Mouse (Mus musculus) stomach, postnatal 0 days (tissue): ENCODE data around the gene Sptbn1. TPM values are rescaled to one million over a fixed set of nuclear protein-coding genes. Genes with fewer than 3 reads are reported as not detected.

Experiments used
- ATAC-seq: fragments of 200-750 bp; cut with Nextera tagmentation; 2 replicates; pipeline ENCODE4 v1.8.0; 2017; ENCODE audit not compliant: low FRiP score, low TSS enrichment
- DNase-seq: peaks from one replicate; pipeline ENCODE4 v3.0.0-alpha.2; 2016; ENCODE audit warnings: low spot score
- H3K27ac ChIP-seq: fragments of 300-500 bp; sonication (generic); replicated peaks from 2 replicates; pipeline ENCODE4 v1.5.1; 2014; ENCODE audit warnings: mild to moderate bottlenecking, control low read depth
- H3K27me3 ChIP-seq: fragments of 300-500 bp; sonication (generic); 2 replicates; pipeline ENCODE4 v1.6.1; 2014; ENCODE audit warnings: low read length; ENCODE audit not compliant: control insufficient read depth, insufficient read depth
- H3K36me3 ChIP-seq: fragments of 300-500 bp; sonication (generic); 2 replicates; pipeline ENCODE4 v1.6.1; 2014; ENCODE audit warnings: low read length, mixed read lengths; ENCODE audit not compliant: control insufficient read depth, insufficient read depth
- H3K4me1 ChIP-seq: fragments of 300-500 bp; sonication (generic); replicated peaks from 2 replicates; pipeline ENCODE4 v1.6.1; 2014; ENCODE audit warnings: antibody characterized with exemption; ENCODE audit not compliant: control insufficient read depth, insufficient read depth
- H3K4me2 ChIP-seq: fragments of 300-500 bp; sonication (generic); replicated peaks from 2 replicates; pipeline ENCODE4 v1.6.1; 2014; ENCODE audit warnings: low read depth, mild to moderate bottlenecking, control low read depth, moderate library complexity
- H3K4me3 ChIP-seq: fragments of 300-500 bp; sonication (generic); 2 replicates; pipeline ENCODE4 v1.5.1; 2014; ENCODE audit warnings: low read depth, low read length, control low read depth
- H3K9ac ChIP-seq: fragments of 300-500 bp; sonication (generic); 2 replicates; pipeline ENCODE4 v1.6.1; 2014; ENCODE audit warnings: mild to moderate bottlenecking, low read length, control low read depth, mixed read lengths
- H3K9me3 ChIP-seq: fragments of 300-500 bp; sonication (generic); 2 replicates; pipeline ENCODE4 v1.6.1; 2016; ENCODE audit warnings: low read length; ENCODE audit not compliant: control insufficient read depth
- CTCF ChIP-seq: IDR thresholded peaks from 2 replicates; pipeline ENCODE4 v1.5.1; 2016; ENCODE audit warnings: antibody characterized with exemption, low read depth, mild to moderate bottlenecking, moderate library complexity
- EP300 ChIP-seq: optimal IDR thresholded peaks from 2 replicates; pipeline ENCODE3; 2016; ENCODE audit warnings: antibody characterized with exemption
- WGBS: fragments of 180-500 bp; shearing (Covaris S2); extraction: QIAGEN DNeasy Blood & Tissue Kit; methylation state at CpG from one replicate; pipeline ENCODE4 v1.1.7; 2014; 5-methylcytosine and 5-hydroxymethylcytosine counted together
- polyA plus RNA-seq: library from polyadenylated mRNA; unstranded; fragments of >200 nt; fragmentation: Nextera tagmentation; extraction: Ambion mirVana; gene quantifications from 2 replicates; pipeline ENCODE4 v1.2.1, GENCODE M21; 2015

The Sptbn1 gene
- polyA plus RNA-seq, 1 experiment from 2014 or later: 57.2 TPM

- H3K4me1 ChIP-seq: no peaks in the 10 kb centered on the region
- no peaks in the 10 kb centered on the region for H3K9me3 ChIP-seq
- no peak overlapping the region for H3K4me3 ChIP-seq
- H3K27me3 ChIP-seq: no peaks in the 10 kb centered on the region
- no peak overlapping the region for H3K27ac ChIP-seq
- H3K36me3 ChIP-seq: peaks cover 25% of the 10 kb centered on the region
- H3K9ac ChIP-seq: no peak overlapping the region
- WGBS: 87% methylated on average over 1 of the region's 1 CpGs
- DNase-seq (no peak), ATAC-seq (no peak)
- no peak for TF ChIP-seq CTCF
- no peak for TF ChIP-seq EP300
- H3K4me2 ChIP-seq: no peak overlapping the region
These were observed 166.2 kb downstream of the Sptbn1 start for GRCm38 (mm10) chr11:30101796-30102195.

- peaks cover 25% of the 10 kb centered on the region for H3K36me3 ChIP-seq
- H3K4me3 ChIP-seq: no peak overlapping the region
- no peak overlapping the region for H3K4me2 ChIP-seq
- no peaks in the 10 kb centered on the region for H3K9me3 ChIP-seq
- TF ChIP-seq CTCF: no peak
- no peak for TF ChIP-seq EP300
- H3K4me1 ChIP-seq: no peaks in the 10 kb centered on the region
- DNase-seq: no peak
- ATAC-seq: no peak
- WGBS: 100% methylated on average over 2 of the region's 2 CpGs
- H3K9ac ChIP-seq: no peak overlapping the region
- no peaks in the 10 kb centered on the region for H3K27me3 ChIP-seq
- H3K27ac ChIP-seq: no peak overlapping the region
These were observed 166.8 kb downstream of the Sptbn1 start for GRCm38 (mm10) chr11:30101162-30101561.

- H3K9me3 ChIP-seq: no peaks in the 10 kb centered on the region
- no peak for ATAC-seq
- no peak overlapping the region for H3K4me3 ChIP-seq
- H3K9ac ChIP-seq: no peak overlapping the region
- DNase-seq: no peak
- TF ChIP-seq EP300 (no peak), CTCF (no peak)
- H3K4me1 ChIP-seq: no peaks in the 10 kb centered on the region
- 86% methylated on average over 6 of the region's 6 CpGs for WGBS
- peaks cover 25% of the 10 kb centered on the region for H3K36me3 ChIP-seq
- H3K27me3 ChIP-seq: no peaks in the 10 kb centered on the region
- no peak overlapping the region for H3K4me2 ChIP-seq
- no peak overlapping the region for H3K27ac ChIP-seq
These were observed 168.1 kb downstream of the Sptbn1 start for GRCm38 (mm10) chr11:30099916-30100315.

GRCm38 (mm10) chr11:30095212-30095773 is 172.7 kb downstream of the Sptbn1 start:
- Histone ChIP-seq H3K4me1 (no peaks in the 10 kb centered on the region), H3K9ac (no peak overlapping the region), H3K36me3 (peaks cover 6% of the 10 kb centered on the region), H3K9me3 (no peaks in the 10 kb centered on the region), H3K27ac (no peak overlapping the region), H3K27me3 (no peaks in the 10 kb centered on the region), H3K4me3 (no peak overlapping the region), H3K4me2 (no peak overlapping the region)
- DNase-seq (no peak), ATAC-seq (peak; percentile 83)
- TF ChIP-seq EP300: no peak
- no peak for TF ChIP-seq CTCF
- 53% methylated on average over 6 of the region's 6 CpGs for whole genome bisulfite sequencing

GRCm38 (mm10) chr11:30091892-30092291 is 176.1 kb downstream of the Sptbn1 start:
- Histone ChIP-seq H3K4me2 (no peak overlapping the region), H3K27ac (no peak overlapping the region), H3K4me3 (no peak overlapping the region), H3K9me3 (no peaks in the 10 kb centered on the region), H3K9ac (no peak overlapping the region), H3K4me1 (no peaks in the 10 kb centered on the region), H3K27me3 (no peaks in the 10 kb centered on the region), H3K36me3 (no peaks in the 10 kb centered on the region)
- DNase-seq (no peak), ATAC-seq (no peak)
- 48% methylated on average over 4 of the region's 4 CpGs for WGBS
- TF ChIP-seq CTCF (peak; percentile 71), EP300 (no peak)

- Histone ChIP-seq H3K27me3 (no peaks in the 10 kb centered on the region), H3K9me3 (no peaks in the 10 kb centered on the region), H3K9ac (no peak overlapping the region), H3K4me1 (no peaks in the 10 kb centered on the region), H3K27ac (no peak overlapping the region), H3K4me2 (no peak overlapping the region), H3K36me3 (no peaks in the 10 kb centered on the region), H3K4me3 (no peak overlapping the region)
- TF ChIP-seq CTCF: no peak
- no peak for TF ChIP-seq EP300
- DNase-seq (no peak), ATAC-seq (no peak)
These were observed 182.9 kb downstream of the Sptbn1 start for GRCm38 (mm10) chr11:30085114-30085513.
